Mouse (Mus musculus) lung, postnatal 25 days (tissue): ENCODE data around the gene Mthfd1l.
A peak's percentile ranks its signal among the peaks of the same experiment; 100 is the strongest.

Experiments used
- DNase-seq: peaks from one replicate; pipeline ENCODE4 v3.0.0; 2022; ENCODE audit warnings: low spot score

The Mthfd1l gene

DNA sequence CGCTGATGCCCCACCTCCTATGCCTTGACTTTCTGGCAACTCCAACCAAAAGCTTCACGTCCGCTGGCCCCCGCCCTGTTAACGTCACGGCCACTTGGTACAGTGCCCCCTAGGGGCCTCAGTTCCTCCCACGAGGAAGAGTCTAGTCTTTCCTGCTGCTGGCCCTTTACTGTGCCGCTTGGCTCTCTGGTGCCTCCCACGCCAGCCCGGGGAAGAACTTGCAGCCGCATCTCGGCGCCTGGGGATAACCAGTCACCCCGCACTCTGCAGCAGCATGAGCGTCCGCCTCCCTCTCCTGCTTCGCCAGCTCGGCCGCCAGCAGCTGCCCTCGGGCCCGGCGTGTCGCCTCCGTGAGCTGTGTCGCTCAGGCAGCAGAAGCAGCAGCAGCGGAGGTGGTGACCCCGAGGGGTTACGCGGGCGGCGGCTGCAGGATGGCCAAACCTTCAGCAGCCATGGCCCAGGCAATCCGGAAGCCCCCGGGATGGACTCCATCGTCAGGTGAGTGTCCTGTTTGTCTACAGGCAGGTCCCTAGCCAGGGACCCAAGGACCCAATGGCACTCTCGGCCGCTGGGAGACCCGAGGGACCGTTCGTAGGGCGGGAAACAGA lies at the start of gene Mthfd1l:
Gene Mthfd1l, plus strand, starts transcription at position 138 of the 608 bp plus-strand sequence.
- DNase-seq = peak; percentile 90

- DNase-seq = no peak
Observed at GRCm38 (mm10) chr10:3928008-3928545, 44.8 kb upstream of the Mthfd1l start.

DNA sequence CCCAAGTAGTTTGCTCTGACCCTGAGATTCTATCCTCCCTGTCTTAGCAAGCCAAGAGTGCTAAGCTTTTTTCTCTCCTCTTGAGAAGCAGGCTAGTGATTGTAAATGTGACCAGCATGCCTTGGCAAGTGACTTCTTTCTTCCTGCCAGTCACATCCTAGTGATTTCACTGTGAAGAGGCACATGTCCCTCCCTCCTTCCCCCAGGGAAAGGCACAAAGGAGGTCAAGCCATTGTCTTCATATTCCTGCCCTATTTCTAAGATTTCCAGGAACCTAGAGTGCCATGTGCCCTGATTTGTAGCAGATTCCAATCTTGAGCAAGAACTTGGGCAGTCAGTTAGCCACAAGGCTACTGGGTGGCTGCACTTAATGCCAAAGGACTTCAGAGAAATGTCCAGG lies 41.1 kb upstream of the Mthfd1l start:
- DNase-seq = no peak

DNA sequence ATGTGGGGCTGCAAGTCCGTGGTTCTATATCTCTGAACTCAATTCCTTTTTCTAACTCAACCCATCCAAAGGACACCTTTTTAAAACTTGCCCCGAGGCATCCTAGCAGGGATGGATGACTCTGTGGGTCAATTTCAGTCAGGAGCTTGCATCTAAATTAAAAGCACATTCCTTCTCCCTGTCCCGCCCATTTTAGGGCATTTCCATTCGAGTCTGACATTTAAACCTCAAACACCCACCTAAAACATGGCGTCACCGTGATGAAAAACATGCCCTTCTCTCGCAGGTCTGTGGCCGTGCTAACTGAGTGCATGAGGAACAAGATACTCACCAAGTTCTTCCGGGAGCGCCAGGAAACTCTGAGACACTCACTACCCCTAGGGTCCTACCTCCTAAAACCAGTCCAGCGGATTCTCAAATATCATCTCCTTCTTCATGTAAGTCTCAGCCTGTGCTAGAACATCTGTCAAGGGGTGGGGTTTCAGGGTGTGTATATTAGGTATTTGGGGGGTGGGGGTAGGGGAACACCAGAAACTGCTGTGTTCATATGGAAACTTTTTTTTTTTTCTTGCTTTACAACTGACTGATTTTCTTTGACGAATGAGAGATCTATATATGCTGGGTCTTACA lies 39.5 kb upstream of the Mthfd1l start:
- no peak for DNase-seq

DNA sequence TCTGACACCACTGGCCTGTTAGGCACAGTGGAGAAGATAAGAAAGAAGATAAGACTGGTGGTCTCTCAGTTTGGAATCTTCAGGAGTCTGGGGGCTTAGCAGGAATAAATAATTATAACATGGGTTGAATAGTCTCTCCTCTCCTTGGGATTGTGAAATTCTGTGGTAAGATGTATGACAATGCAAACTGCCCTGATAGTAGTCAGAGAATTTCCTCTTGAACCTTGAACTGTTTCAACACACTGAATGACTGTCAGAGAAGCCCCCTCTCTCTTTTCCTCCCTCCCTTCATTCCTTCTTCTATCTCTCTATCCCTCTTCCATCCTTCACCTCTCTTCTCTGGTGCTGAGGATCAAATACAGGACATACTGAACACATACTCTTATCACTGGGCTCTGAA lies 36.1 kb upstream of the Mthfd1l start:
- DNase-seq = no peak

DNA sequence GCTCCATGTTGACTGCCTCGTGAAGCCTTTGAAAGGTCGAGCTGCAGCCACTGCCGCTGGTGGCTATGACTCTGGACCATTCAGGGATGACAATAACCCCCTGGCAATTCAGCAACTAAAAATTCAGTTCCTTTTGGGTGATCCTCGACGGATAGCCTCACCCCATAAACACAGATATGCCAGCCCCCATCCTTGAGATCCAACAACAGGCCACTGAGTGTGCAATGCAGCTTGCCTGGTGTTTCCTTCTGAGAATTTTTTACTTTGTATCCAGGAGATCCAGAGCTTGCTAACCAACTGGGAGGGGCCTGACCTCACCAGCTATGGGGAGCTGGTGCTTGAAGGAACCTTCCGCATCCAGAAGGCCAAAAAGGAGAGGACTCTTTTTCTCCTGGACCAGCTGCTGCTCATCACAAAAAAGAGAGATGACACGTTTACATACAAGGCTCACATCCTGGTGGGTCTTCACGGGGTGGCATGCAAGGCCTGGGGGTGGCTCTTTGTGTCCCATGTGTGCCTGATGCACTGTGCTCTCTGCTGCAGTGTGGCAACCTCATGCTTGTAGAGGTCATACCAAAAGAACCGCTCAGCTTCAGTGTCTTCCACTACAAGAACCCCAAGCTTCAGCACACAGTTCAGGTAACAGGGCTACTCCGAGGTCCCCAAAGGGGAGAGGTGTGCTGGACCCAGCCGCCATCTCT lies 32.9 kb upstream of the Mthfd1l start:
- DNase-seq = no peak

GRCm38 (mm10) chr10:3940596-3940975 lies 32.3 kb upstream of the Mthfd1l start:
- no peak for DNase-seq

- peak; percentile 76 for DNase-seq
Observed at GRCm38 (mm10) chr10:3941054-3941757, 31.7 kb upstream of the Mthfd1l start.

GRCm38 (mm10) chr10:3942289-3942688 lies 30.6 kb upstream of the Mthfd1l start:
- DNase-seq = no peak

DNA sequence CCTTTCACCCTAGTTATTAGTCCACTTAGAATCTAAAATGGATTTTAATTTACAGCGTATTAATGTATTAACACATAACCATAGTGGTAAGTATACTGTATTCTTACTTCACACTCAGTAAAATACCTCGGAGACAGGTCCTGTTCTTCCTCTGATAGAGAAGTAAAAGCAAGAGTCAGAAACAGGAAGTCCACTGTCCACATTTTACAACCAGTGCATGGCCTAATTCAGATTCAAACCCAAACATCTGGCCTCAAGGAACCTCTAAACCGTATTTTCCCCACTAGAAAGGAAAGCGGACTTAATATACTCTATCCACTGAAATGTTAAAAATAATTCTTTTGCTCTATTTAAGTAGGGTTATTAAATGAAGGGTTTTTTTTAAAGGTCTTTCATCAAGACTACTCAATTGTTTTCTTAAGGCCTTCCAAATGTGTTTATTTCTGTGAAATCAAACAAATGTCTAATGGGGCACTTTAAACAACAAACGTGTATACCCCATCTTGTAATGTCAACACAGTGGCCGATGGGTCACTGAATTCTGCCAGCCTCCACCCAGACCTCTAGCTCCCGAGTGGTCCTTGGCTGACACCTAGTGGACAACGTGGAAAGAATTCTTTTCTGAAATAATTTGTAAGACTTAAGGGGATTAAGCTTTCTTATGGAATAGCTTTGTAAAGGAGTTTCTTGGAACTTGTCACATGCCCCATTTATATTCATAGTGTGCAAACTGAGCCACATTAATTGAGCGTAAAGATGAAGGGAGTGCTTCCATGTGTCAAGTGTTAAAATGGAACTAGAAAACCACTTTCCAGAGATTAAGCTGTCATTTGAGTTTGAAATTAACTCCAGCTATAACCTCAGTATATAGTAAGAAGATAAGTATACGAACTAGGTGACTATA lies 29.2 kb upstream of the Mthfd1l start:
- DNase-seq = peak; percentile 84

DNA sequence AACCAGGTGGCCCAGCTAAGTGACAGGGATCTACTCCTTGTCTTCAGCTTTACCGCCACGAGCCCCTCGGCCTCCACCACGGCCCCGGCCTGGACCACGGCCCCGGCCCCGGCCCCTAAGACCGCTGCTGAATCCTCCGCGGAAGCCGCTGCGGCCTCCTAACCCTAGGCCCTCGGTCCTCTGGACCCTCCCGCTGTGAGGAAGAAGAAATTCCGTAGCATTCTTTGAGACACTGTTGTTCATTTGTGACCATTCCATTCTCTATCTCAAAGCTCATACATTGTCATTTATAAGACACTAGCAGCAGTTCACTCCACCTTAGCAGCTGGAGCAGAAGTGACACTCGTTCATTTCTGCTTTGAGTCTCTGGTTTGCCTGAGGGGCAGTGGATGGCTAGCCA lies 26.0 kb upstream of the Mthfd1l start:
- no peak for DNase-seq

DNA sequence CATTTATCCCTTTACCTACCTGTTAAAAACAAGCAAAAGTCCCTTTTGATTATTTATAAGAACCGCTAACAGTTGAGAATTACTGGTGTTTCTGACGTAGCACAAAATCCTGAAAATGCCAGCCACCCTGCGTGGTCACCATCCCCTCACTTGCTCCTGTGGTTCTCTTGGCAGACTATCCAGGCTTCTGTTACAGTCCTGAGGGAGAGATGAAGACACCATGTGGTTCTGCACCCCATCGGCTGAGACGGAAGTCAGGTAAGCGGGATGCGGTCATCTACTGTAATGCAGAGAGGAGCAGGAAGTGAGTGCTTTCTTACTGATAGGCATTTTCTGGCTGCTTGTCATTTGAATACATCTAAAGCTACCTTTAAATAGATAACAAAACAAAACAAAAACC lies 25.6 kb upstream of the Mthfd1l start:
- DNase-seq = no peak

- DNase-seq = no peak
Observed at GRCm38 (mm10) chr10:3949306-3949705, 23.6 kb upstream of the Mthfd1l start.

- DNase-seq = no peak
Observed at GRCm38 (mm10) chr10:3956471-3956870, 16.4 kb upstream of the Mthfd1l start.

DNA sequence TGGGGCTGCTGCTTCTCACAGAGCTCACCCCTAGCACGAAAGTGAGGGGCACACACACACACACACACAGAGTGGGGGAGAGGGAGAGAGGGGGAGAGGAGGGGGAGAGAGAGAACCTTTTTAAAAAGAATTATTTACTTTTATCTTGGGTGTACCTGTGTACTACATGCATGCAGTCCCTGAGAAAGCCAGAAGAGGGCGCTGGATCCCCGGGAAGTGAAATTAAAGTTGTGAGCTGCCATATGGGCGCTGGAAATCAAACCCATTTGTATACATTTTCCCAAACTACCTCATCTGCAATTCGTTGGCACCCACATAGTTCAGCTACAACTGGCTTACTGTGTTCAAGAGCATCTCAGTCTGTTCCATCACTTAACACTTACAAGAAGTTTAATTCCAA lies 14.3 kb upstream of the Mthfd1l start:
- no peak for DNase-seq

DNA sequence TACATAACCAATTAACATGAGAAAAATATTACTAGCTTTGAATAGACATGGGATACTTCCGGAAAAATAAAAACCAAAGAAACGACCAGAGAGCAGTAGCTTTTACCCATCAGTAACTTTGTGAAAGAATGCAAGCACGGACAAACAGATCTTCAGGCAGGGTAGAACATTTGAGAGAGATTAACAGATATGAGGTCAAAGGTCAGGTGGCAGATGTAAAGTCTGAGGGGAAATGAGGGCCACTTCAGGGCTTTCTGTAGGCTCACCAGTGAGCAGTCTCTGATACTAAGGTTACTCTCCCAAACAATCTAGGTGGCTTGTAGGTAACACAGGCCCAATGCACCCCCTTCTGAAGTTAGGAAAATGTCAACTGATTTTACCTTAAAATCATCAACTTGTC lies 3.9 kb upstream of the Mthfd1l start:
- DNase-seq = no peak

- no peak for DNase-seq
Observed at GRCm38 (mm10) chr10:3972237-3972636, 681 bp upstream of the Mthfd1l start.

DNA sequence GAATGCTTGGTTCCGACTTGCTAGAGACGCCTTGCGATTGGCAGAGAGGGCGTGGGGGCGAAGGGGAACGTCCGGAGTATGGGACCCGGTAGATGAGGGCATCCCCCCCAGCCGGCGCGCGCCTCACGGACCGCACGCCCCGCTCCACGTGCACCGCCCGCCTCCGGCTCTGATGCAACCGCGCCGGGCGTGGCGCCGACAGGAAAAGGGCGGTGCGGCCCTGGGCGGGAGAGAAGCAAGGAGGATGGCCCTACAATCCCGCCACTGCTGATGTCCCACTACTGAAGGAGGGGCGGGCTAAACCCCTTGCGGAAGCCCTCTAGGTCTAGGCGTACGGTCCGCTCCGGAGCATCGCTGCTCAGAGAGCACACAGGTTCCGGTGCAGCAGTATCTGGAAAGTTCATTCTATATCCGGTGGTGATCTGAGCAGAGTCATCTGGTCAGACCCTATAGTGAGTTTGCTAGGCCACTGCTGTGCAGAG lies 712 bp downstream of the Mthfd1l start:
- DNase-seq = peak; percentile 92

DNA sequence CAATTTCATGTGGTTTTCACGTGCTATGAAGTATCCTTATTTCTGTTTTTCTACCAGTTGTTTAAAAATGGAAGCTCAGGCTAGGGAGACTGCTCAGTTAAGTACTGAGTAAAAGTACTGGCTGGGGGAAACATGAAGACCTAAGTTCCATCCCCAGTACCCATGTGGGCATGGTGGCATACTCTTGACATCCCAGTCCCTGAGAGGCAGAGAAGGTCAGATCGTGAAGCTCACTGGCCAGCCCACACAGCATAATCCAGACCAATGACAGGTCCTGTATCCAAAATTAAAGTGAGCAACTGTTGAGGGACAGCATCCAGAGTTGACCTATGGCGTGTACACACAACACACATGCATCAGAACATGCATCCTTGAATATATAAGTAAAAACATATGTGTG lies 1.5 kb downstream of the Mthfd1l start:
- no peak for DNase-seq

DNA sequence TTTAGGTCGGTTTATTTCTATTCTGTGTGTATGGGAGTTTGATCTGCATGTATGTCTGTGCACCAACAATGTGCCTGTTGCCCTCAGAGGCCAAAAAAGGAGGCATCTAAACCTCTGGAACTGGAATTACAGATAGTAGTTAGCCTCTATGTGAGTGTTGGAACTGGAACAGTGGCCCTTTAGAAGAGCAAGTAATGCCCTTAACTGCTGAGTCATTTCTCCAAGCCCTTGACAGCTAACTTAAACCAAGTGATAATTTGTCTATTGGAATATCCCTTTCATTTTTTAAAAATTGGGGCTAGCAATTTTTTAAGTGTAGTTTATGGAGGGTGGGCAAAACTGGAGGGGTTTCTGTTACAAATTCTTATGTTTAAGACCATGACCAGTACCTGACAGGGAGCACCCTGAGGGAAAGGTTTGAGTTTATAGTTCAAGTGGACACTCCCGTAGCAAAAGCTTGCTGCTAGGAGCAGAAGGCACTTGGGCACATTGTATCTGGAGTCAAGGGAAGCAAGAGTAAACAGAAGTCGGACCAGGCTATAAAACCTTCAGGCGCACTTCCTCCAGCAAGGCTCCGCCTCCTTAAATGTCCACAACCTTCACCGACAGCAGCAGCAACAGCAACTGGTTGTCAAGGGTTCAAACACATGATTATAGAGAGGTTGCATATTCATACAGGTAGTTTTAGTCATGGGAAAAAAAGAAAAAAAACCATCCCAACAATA lies 3.1 kb downstream of the Mthfd1l start:
- DNase-seq = peak; percentile 12

GRCm38 (mm10) chr10:3976623-3977010 lies 3.7 kb downstream of the Mthfd1l start:
- DNase-seq = no peak
